Mouse (Mus musculus): Measurements from ENCODE around the gene Slc36a2. TPM values are rescaled to one million over a fixed set of nuclear protein-coding genes. Genes with fewer than 3 reads are reported as not detected.
A peak's percentile ranks its signal among the peaks of the same experiment; 100 is the strongest.
"Not testable (repeated sequence)": the region's sequence is repeated elsewhere in the genome, so short reads cannot be mapped to it uniquely, and the experiment has no call there.

Gene Slc36a2
- polyA plus RNA-seq, 1 experiment = 0.85 TPM

GRCm38 (mm10) chr11:55131077-55131742 is 53.7 kb downstream of the Slc36a2 start:
- no peak for DNase-seq (ENCODE audit: low read depth)
- TF ChIP-seq CTCF (IDR thresholded peaks at IDR 0.05; ENCODE audit: borderline replicate concordance, extremely low read depth, insufficient read depth, insufficient read length) = no peak
- TF ChIP-seq POLR2A (IDR thresholded peaks at IDR 0.05; ENCODE audit: borderline replicate concordance, extremely low read depth, insufficient read depth, insufficient read length, poor library complexity, severe bottlenecking) = no peak

DNA sequence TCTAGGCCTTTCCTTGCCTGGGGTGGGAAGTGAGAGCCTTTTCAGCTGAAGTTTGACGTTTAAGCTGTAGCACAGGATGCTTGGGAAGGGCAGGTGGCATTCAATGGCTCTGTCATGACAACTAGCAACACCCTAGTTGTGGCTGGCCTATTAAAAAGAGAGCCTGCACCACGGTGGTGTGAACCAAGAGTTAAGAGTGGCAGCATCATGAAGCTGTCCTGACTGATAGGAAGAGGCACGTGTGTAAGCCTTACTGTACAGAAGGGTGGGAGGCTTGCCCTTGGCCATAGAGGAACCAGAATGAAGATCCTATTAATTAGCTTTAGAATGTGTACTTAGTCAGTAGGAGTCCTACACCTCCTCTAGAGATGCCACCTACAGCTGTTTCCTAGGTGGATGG is 56.5 kb downstream of the Slc36a2 start:
- TF ChIP-seq POLR2A (IDR thresholded peaks at IDR 0.05; ENCODE audit: borderline replicate concordance, extremely low read depth, insufficient read depth, insufficient read length, poor library complexity, severe bottlenecking) = no peak
- no peak for TF ChIP-seq CTCF (IDR thresholded peaks at IDR 0.05; ENCODE audit: borderline replicate concordance, extremely low read depth, insufficient read depth, insufficient read length)
- DNase-seq (ENCODE audit: low read depth) = no peak

DNA sequence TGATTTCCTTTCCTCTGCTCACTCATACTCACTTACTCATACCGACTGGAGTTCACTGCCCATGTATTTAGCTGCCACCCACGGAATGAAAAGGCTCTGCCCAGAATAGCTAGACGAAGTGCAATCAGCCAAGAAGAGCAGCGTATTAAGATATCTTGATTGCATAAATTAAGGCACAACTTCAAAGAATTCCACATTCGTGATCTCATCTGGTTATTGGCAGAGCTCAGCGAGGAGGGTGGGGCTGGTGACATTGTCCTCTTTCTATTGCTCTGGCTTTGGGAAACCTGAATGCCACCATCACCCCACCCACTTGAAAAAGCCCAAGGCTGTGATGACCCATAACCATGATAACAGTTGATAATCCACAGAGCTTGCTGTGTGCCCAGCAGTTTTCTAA is 56.9 kb downstream of the Slc36a2 start:
- DNase-seq (ENCODE audit: low read depth) = peak; percentile 55
- no peak for TF ChIP-seq POLR2A (IDR thresholded peaks at IDR 0.05; ENCODE audit: borderline replicate concordance, extremely low read depth, insufficient read depth, insufficient read length, poor library complexity, severe bottlenecking)
- no peak for TF ChIP-seq CTCF (IDR thresholded peaks at IDR 0.05; ENCODE audit: borderline replicate concordance, extremely low read depth, insufficient read depth, insufficient read length)

DNA sequence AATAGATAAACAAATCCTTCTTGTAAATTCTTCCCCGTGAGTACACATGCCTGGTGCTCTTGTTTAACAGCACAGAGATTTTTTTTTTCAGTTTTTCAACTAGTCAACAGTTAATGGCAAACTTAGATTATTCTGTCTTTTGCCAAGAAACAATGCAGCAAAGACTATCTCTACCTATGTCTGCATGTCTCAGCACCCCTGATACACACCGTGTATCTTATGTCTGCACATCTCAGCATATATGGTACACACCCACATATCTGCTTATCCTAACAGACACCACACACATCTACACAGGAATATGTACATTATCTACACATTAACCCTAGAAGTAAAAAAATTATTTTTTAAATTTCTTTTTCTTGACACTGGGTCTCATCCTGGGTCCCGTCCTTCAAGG is 58.2 kb downstream of the Slc36a2 start:
- no peak for DNase-seq (ENCODE audit: low read depth)
- no peak for TF ChIP-seq POLR2A (IDR thresholded peaks at IDR 0.05; ENCODE audit: borderline replicate concordance, extremely low read depth, insufficient read depth, insufficient read length, poor library complexity, severe bottlenecking)
- no peak for TF ChIP-seq CTCF (IDR thresholded peaks at IDR 0.05; ENCODE audit: borderline replicate concordance, extremely low read depth, insufficient read depth, insufficient read length)

GRCm38 (mm10) chr11:55121430-55121829 is 63.4 kb downstream of the Slc36a2 start:
- DNase-seq (ENCODE audit: low read depth) = no peak
- TF ChIP-seq CTCF (IDR thresholded peaks at IDR 0.05; ENCODE audit: borderline replicate concordance, extremely low read depth, insufficient read depth, insufficient read length) = no peak
- no peak for TF ChIP-seq POLR2A (IDR thresholded peaks at IDR 0.05; ENCODE audit: borderline replicate concordance, extremely low read depth, insufficient read depth, insufficient read length, poor library complexity, severe bottlenecking)

- TF ChIP-seq POLR2A (IDR thresholded peaks at IDR 0.05; ENCODE audit: borderline replicate concordance, extremely low read depth, insufficient read depth, insufficient read length, poor library complexity, severe bottlenecking) (no peak), CTCF (IDR thresholded peaks at IDR 0.05; ENCODE audit: borderline replicate concordance, extremely low read depth, insufficient read depth, insufficient read length) (no peak)
- no peak for DNase-seq (ENCODE audit: low read depth)
Observed at GRCm38 (mm10) chr11:55120821-55121271, 64.0 kb downstream of the Slc36a2 start.

GRCm38 (mm10) chr11:55120279-55120678 is 64.6 kb downstream of the Slc36a2 start:
- peak; percentile 25 for DNase-seq (ENCODE audit: low read depth)
- TF ChIP-seq POLR2A (IDR thresholded peaks at IDR 0.05; ENCODE audit: borderline replicate concordance, extremely low read depth, insufficient read depth, insufficient read length, poor library complexity, severe bottlenecking) = no peak
- no peak for TF ChIP-seq CTCF (IDR thresholded peaks at IDR 0.05; ENCODE audit: borderline replicate concordance, extremely low read depth, insufficient read depth, insufficient read length)

GRCm38 (mm10) chr11:55117031-55117430 is 67.8 kb downstream of the Slc36a2 start:
- no peak for DNase-seq (ENCODE audit: low read depth)
- TF ChIP-seq CTCF (IDR thresholded peaks at IDR 0.05; ENCODE audit: borderline replicate concordance, extremely low read depth, insufficient read depth, insufficient read length) = no peak

- TF ChIP-seq CTCF (IDR thresholded peaks at IDR 0.05; ENCODE audit: borderline replicate concordance, extremely low read depth, insufficient read depth, insufficient read length) = no peak
- no peak for TF ChIP-seq POLR2A (IDR thresholded peaks at IDR 0.05; ENCODE audit: borderline replicate concordance, extremely low read depth, insufficient read depth, insufficient read length, poor library complexity, severe bottlenecking)
- no peak for DNase-seq (ENCODE audit: low read depth)
Observed at GRCm38 (mm10) chr11:55116004-55116403, 68.9 kb downstream of the Slc36a2 start.

DNA sequence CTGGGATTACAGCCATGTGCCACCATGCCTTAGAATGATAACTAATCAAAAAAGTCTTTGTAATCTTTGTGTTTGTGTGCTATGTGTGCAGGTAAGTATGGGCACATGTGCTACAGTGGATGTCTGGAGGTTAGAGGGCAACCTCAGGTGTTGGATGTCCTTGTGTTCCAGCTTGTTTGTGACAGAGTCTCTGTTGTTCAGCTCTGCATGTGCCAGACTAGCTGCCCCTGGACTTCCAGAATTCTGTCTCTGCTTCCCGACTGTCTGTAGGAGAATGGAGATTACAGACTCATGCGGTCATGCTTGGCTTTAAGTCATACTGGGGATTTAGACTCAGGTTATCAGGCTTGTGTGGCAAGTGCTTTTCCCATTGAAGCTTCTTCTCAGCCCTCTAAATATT is 70.6 kb downstream of the Slc36a2 start:
- no peak for TF ChIP-seq POLR2A (IDR thresholded peaks at IDR 0.05; ENCODE audit: borderline replicate concordance, extremely low read depth, insufficient read depth, insufficient read length, poor library complexity, severe bottlenecking)
- no peak for TF ChIP-seq CTCF (IDR thresholded peaks at IDR 0.05; ENCODE audit: borderline replicate concordance, extremely low read depth, insufficient read depth, insufficient read length)
- DNase-seq (ENCODE audit: low read depth) = no peak

GRCm38 (mm10) chr11:55113861-55114250 is 71.0 kb downstream of the Slc36a2 start:
- not testable (repeated sequence) for DNase-seq (ENCODE audit: low read depth)

- no peak for DNase-seq (ENCODE audit: low read depth)
Observed at GRCm38 (mm10) chr11:55113209-55113860, 71.5 kb downstream of the Slc36a2 start.

More at GRCm38 (mm10) chr11:55113209-55113860, 71.5 kb downstream of the Slc36a2 start:
- TF ChIP-seq POLR2A (IDR thresholded peaks at IDR 0.05; ENCODE audit: borderline replicate concordance, extremely low read depth, insufficient read depth, insufficient read length, poor library complexity, severe bottlenecking) = no peak
- no peak for TF ChIP-seq CTCF (IDR thresholded peaks at IDR 0.05; ENCODE audit: borderline replicate concordance, extremely low read depth, insufficient read depth, insufficient read length)
